Mouse (Mus musculus): ENCODE measurements around the gene A1bg.

Gene A1bg

DNA sequence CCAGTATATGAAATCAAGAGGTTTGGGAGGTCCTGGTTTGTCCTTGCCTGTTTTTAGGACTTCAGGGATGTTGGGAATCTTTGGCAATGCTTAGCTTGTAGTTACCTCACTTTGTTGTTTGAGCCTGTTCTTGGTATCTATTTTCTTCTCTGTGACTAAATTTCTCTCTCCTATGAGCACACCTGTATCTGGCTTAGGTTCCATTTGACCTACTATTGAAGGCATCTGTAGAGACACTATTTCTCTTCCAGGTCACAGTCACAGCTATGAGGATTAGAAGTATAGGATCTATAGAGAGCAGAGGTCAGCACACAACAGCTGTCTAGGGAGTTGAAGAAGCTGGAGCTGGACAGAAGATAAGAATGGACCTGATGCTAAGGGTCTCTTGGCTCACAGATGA is at the start of gene A1bg:
TSS of gene A1bg (minus strand) at position 101 of the 400 bp plus-strand sequence.
- no peak for DNase-seq (ENCODE audit: inconsistent age in 2 of 2, low spot score in 1 of 2)

DNA sequence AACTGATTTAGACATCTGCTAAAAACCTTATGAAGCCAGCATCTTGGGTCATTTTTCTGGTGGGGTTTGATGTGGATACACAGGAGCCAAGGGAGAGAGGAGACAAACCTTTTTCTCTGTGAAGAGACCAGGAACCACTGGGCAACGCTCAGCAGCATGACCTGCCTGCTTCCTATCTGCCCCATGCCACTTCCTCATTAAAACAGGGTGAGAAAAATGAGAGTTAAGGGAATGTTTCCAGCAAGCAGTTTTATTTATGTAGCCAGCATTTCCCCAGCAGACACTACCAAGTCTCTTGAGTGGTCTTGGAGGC is 45.7 kb upstream of the A1bg start:
- peak in 1 of 2 experiments; percentile 10 for DNase-seq (ENCODE audit: inconsistent age in 2 of 2, low spot score in 1 of 2)

DNA sequence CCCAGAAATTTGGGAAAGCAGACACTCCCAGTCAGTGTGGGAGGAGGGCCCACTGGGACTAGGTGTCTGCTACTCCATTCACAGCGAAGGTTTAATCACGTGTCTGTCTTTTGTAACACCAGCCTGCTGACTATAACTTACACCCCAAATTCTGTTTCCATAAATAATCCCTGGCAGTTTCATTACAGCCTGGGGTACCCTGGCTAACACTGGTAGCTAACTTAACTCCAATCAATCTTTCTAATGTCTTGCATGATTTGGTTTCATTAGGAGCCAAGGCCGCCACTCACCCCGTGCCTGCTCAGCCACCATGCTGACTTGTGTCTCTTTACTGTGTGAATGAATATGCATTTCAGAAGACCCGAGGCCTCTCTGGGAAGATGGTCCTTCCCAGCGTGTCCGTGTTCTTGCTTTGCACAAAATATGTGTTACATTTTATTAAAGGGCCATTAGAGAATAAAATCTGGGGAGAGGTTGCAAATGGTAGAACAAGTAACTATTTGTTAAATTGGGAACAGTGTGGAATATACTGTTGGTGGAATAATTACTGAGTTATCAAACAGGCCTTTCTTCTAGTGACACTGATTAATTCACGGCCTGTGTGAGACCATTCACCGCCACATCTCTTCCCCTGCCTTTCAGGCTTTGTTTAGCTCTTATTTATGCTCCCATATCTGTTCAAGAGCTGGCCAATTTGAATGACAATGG is 45.2 kb upstream of the A1bg start:
- peak in 1 of 2 experiments; percentile 16 for DNase-seq (ENCODE audit: inconsistent age in 2 of 2, low spot score in 1 of 2)

DNA sequence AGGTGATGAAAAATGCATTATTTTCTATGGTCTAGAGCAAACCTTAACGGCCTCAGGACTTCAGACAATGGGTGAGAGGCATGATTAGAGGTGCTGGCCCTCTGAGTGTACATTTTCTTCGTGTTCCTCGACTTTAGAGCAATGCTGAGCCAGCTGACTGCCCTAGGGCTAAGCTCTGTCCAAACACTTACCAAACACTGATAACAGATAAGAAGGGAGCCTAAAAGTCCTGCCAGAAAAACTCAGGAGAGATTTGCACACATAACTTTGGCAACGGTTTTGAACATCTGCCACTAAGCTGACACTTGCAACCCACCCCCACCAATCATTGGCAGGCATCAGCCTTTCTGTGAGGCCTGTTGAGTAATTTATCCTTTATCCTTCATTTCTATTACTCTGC is 2.9 kb upstream of the A1bg start:
- peak in 1 of 2 experiments; percentile 14 for DNase-seq (ENCODE audit: inconsistent age in 2 of 2, low spot score in 1 of 2)

DNA sequence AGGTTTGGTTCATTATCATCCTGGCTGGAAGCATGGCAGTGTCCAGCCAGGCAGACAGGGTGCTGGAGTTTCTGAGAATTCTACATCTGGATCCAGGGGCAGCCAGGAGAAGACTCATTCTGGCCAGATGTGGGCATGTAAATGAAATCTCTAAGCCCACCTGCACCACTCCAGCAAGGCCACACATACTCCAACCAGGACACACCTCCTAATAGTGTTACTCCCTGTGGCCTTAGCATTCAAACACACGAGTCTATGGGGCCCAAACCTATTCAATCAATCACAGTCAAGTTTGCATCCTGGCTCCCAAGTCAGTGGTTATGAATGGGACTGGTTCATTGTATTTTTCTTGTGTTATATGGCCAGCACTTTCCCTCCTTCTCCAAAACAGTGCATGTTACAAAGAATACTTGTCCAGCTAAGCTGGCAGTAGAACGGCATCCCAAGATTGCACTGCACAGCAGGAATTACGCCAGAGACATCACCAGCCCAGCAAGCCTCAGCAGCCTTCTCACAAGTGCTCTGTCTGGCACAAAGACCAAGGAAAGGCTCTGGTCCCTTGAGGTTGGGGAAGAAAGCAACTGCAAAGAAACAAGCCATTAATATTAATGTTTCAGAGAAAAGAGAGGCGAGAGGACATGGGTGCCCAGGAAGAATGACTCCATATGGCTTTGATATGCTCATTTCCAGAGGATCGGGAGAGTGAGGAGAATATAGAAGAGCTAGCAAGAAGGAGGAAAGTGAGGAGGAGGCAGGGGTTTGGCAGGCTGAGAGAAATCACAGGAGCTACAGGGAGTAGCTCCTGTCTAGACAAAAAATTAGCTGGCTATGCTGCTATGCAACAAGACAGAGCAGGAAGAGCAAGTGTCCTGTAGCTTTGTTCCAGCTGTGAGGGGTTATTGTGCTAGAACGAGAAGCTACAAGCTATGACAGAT is 18.8 kb downstream of the A1bg start:
- DNase-seq (ENCODE audit: inconsistent age in 2 of 2, low spot score in 1 of 2) = no peak

DNA sequence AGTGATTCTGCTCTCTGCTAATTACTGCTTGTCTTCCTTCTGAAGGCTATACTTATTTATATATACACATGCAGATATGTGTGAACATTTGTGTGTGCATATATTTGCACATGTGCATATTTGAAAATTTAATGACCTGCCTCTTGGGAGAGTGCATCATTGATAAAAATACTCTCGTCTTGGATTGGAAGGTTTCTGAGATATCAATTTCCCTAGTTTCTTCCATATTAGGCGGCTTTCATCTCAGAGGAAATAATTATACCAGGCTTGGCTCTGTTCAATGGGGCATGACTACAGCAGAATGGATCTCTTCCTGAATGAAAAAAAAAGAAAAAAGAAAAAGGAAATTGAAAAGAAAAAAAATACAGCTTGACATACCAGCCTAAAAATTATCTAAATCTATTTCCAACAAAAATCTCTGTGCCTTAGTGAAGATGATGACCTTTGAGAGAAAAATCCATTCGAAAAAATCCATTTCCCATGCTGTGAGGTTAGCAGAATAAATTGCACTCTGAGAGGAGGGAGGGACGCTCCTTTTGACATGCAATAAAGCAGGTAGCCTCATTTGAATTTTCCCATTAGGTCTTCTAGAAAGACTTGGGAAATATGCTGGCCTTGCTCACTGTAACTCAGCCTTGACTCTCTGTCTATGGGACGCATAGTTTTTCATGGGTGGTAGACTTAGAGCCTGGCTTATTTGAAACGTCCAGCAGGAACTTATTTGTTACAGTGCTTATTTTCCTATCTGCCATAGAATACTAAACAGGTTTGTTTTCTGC is 24.4 kb downstream of the A1bg start:
- no peak for DNase-seq (ENCODE audit: inconsistent age in 2 of 2, low spot score in 1 of 2)

DNA sequence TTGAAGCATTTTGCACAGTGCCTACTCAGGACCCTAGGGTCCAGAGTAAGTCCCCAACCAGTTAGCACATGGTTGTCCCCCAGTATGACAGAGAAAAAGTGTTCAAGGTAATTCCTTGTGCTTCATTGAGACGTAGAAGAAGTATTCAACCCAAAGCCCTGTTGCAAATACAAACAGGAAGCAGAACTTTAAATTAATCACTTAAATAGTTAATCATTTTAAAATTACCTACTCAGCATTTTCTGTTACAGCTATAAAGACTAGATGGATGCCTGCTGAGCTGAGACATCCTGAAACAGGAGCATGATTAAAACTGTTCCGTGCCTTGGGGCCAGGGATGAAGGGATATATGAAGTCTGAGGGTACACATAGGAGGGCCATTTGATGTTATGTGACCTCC is 26.8 kb downstream of the A1bg start:
- no peak for DNase-seq (ENCODE audit: inconsistent age in 2 of 2, low spot score in 1 of 2)

DNA sequence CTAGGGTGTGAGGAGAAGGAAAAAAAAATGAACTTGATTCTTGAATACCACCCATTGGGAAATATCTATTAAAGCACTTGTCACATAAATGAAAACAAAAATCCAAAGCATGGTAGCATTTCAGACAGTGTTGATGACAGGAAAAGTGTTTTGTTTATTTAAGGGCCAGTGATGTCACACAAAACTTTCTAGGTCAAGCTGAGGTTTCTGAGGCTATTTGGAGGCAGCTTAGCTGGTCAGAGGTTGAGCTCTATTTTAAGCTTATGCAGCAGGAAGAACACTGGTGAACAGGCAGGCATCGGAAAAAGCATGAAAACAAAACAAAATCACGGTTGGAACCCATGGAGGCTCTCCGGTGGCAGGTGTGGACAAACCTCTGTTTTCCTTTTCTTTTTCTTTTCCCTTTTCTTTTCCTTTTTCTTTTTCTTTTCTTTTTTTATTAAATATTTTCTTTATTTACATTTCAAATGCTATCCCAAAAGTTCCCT is 29.8 kb downstream of the A1bg start:
- DNase-seq (ENCODE audit: inconsistent age in 2 of 2, low spot score in 1 of 2) = peak in 1 of 2 experiments; percentile 42

DNA sequence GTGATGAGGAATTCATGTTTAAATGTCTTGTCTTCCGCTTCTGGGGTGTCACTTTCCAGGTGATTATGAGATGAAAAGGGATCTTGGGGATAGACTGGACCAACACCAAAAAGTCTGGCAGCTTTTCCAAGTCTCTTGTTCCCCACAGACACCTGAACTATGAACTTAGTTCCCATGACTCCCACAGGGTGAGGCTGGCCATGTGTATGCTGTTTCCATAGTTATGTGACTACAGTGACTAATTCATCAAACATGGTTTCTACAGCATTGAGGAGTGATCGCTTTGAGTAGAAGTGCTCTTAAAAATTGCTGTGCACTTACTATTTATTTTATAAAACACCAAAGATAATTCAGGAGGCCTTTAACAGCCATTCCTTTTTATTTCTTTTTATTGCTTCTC is 34.1 kb downstream of the A1bg start:
- no peak for DNase-seq (ENCODE audit: inconsistent age in 2 of 2, low spot score in 1 of 2)

DNA sequence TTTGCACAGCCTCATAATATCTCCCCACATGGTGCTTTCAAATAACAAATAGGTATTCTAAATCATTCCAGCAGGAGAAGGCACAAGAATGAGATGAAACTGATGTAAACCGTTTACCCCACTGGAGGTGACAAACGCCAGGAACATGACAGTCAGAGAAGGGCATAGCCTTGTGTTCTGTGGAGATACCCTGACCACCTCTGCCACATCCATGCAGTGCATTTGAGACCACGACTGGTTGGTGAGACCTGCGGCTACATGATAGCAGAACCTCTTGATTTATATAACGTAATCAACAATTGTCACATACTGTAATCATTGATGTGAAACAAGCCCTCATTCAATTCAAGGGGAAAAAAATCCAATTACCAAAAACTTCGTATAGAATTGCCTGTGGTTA is 47.1 kb downstream of the A1bg start:
- no peak for DNase-seq (ENCODE audit: inconsistent age in 2 of 2, low spot score in 1 of 2)

DNA sequence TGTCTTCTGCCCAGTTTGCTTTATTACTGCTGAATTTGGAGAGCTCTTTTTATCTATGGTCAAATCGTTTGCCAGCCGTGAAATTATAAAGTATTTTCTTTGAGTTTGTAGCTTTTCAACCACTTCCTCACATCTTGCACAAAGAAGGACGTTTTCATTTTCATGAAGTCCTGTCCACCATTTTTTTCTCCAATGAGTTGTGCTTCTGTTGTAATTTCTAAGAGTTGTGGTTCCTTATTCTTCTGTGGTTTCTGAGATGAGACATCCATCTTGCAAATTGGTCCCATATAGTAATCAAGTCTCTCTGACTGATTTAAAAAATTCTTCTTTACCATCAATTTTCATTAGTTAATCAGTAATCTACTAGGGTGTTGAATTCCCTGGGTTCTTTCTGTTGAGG is 60.4 kb downstream of the A1bg start:
- no peak for DNase-seq (ENCODE audit: inconsistent age in 2 of 2, low spot score in 1 of 2)

DNA sequence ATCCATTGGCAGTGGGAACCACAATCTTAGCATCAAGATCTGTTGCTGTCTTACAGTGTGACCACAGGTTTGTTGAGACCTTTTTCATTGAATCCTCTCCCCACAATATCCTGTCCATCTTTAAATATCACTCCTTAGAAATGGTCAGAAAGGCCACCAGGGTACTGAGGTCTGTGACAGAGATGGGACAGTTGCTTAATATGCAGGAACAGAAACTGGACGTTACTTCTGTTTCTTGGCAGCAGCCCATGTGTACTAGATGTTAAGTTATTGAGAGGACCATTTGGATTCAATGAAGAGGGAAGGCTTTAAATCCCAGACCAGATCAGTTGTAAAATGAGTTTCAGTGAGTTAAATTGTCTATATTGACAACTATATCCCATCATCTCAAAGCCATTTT is 67.7 kb downstream of the A1bg start:
- no peak for DNase-seq (ENCODE audit: inconsistent age in 2 of 2, low spot score in 1 of 2)

DNA sequence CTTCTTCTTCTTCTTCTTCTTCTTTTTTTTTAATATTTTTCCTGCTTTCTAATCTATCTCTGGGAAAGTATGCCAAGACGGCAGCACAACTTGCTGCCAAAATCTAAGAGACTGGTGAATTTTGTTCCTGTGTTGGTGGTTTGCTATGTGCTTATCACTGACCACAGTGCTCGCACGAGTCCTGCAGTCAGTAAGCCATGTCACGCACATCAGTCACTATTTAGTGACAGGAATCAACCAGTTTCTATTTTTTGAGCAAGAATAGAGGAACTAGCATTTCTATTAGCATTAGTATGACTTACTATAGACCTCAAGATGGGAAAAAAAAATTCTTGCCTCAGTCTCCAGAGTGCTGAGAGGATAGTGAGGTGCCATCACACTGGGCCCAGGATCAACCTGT is 68.7 kb downstream of the A1bg start:
- DNase-seq (ENCODE audit: inconsistent age in 2 of 2, low spot score in 1 of 2) = no peak

DNA sequence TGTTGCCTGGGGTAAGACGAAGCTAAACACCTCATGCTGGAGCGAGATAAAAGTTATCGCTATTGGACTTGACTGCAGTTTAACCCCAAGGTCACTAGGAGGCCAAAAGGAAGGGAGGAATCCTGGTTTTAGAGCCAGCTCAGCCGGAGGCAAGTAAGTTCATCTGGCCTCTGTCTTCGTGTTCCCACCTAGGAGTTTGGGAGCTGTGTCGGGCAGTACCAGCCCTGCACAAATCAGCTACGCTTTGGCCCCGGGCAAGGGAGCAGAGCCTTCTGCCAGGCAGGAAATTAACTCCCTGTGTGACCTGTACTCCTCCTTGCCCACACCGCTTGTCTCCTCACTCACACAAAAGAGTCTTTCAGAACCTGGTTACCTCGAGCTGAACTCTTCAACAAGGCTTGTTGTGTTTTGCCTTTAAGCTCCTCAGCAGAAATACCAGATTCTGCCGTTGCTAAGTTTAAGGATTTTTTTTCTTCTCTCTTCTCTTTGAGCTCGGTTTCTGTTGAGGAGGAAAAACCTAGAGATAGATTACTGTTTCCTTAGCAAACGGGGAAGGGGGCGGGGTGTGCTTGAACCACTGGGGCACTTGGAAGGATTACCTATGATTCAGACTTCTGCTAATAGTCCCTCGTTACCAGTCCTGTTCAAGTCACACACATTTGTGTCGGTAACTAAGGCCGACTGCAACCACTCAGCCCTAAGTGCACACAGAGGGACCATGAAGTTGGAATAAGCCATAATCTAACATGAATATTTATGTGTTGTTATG is 69.4 kb downstream of the A1bg start, which contains the start of gene Fam84b:
TSS of gene Fam84b (minus strand) at position 548 of the 769 bp plus-strand sequence.
- DNase-seq (ENCODE audit: inconsistent age in 2 of 2, low spot score in 1 of 2) = peak; percentile 45 to 81

DNA sequence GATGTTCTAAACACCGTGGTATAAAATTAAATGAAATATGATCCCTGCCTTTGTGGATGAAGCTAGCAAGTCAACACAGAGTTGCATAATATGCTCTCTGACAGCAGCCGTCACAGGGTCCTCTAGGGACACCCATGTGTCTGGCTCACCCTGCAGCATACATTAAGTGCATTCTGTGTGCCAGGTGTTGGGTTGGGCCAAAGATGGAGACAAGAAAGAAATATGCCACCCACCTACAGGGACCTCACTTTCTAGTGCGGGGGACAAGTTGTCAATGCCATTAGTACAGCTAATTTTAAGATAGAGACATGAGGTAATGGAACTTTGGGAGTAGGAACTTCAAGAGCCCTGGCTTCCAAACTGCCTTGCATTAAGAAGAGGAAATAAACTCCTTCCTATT is 74.2 kb downstream of the A1bg start:
- no peak for DNase-seq (ENCODE audit: inconsistent age in 2 of 2, low spot score in 1 of 2)
